Mouse (Mus musculus): ENCODE data around the gene Adm.

DNA sequence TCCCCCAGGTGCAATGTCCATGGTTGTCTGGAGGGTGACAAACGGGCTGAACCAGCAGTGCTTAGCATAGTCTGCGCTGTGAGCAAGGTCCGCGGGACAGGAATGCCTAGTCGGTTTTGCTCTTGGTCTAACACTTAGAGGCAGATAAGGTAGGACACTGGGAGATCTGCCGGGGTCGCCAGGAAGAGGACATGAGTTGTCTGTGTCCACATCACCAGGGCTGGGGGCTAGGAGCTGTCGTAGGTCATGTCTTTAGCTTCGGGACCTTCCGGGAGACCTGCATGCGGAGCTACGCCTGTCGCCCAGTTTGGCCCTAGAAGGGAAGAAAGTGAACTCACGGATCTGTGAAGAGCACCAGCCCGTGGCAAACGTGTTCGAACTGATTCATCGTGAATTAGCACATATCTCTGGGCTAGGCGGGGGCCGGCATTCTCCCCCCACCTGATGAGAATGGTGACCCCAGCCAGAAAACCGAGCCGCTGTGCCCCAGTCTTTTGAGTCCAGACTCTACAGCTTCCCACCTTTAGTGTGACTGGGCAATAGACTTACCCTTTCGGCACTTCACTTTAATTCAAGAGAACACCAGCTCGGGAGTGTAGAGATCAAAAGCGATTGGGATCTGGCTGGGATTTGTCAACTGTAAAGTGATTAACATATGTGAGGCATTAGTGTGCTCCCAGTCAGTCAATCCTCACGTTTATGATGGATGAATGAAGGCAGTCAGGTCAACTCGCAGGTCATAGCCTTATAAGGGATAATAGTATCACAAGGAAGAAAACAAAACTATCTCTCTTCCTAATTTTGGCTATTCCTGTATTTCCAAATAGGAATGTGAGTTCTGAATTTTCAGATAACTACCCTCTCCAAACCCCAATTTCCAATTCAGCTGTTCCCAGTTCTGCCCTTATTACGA is 1.0 kb upstream of the Adm start:
- TF ChIP-seq POLR2A (IDR thresholded peaks at IDR 0.05; ENCODE audit: low read depth, low read length) = no peak
- no peak for TF ChIP-seq CTCF (IDR thresholded peaks at IDR 0.05; ENCODE audit: extremely low read depth, insufficient read length, insufficient replicate concordance, low read depth, low read length)
